Mouse (Mus musculus) embryonic fibroblast, embryonic 13.5 days (primary cell): ENCODE data around the gene Gp9. TPM values are rescaled to one million over a fixed set of nuclear protein-coding genes. Genes with fewer than 3 reads are reported as not detected.

Source experiments
- H3K27ac ChIP-seq: 2 replicates; pipeline ENCODE4 v1.5.1; 2012; ENCODE audit warnings: low read length, control low read depth, inconsistent platforms; ENCODE audit not compliant: insufficient read depth
- H3K4me1 ChIP-seq: 2 replicates; pipeline ENCODE4 v1.6.1; 2011; ENCODE audit warnings: low read length; ENCODE audit not compliant: control insufficient read depth, insufficient read depth
- H3K4me3 ChIP-seq: 2 replicates; pipeline ENCODE4 v1.5.1; 2011; ENCODE audit warnings: mild to moderate bottlenecking, control low read depth, low read length; ENCODE audit not compliant: insufficient read depth
- CTCF ChIP-seq: IDR thresholded peaks from 2 replicates; pipeline ENCODE4 v1.5.1; 2011; ENCODE audit warnings: mild to moderate bottlenecking, control low read depth, low read length, moderate library complexity, borderline replicate concordance; ENCODE audit not compliant: insufficient read depth
- POLR2A ChIP-seq: IDR thresholded peaks from 2 replicates; pipeline ENCODE4 v1.6.1; 2011; ENCODE audit warnings: low read depth, mild to moderate bottlenecking, control low read depth, low read length, moderate library complexity
- polyA plus RNA-seq: library from polyadenylated mRNA; stranded (reverse); fragments of >200 nt; gene quantifications from 2 replicates; pipeline ENCODE4 v1.2.4, GENCODE M21; 2011; ENCODE audit warnings: low read depth; ENCODE audit not compliant: missing spikeins, insufficient read length

The Gp9 gene
- polyA plus RNA-seq, 1 experiment = not detected

- Histone ChIP-seq H3K4me1 (no peaks in the 10 kb centered on the region), H3K27ac (no peak overlapping the region), H3K4me3 (no peak overlapping the region)
- TF ChIP-seq POLR2A = no peak
- TF ChIP-seq CTCF = no peak
These were observed 17.7 kb downstream of the Gp9 start for GRCm38 (mm10) chr6:87795385-87796150.

- H3K27ac ChIP-seq = no peak overlapping the region
- H3K4me3 ChIP-seq = no peak overlapping the region
- TF ChIP-seq POLR2A (no peak), CTCF (no peak)
- H3K4me1 ChIP-seq = no peaks in the 10 kb centered on the region
These were observed 18.5 kb downstream of the Gp9 start for GRCm38 (mm10) chr6:87796251-87796880.

DNA sequence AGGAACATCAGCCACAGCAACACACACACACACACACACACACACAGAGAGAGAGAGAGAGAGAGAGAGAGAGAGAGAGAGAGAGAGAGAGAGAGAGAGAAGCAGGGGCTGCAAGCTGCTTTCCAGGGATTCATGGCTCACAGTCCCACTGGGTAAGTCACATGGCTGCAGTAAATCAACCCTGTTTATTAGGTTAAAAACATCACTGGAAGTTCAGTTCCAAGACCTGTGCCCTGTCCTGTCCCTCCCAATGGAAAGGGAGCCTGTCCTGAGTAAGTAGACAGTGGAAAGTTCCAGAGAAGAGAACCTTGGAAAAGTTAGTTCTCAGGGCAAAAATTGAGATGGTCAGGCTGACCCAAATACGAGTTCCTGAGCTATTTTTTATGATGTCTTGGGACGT is 19.4 kb downstream of the Gp9 start:
- Histone ChIP-seq H3K4me3 (no peak overlapping the region), H3K4me1 (no peaks in the 10 kb centered on the region), H3K27ac (no peak overlapping the region)
- no peak for TF ChIP-seq POLR2A
- TF ChIP-seq CTCF = no peak

GRCm38 (mm10) chr6:87799576-87799975 is 21.7 kb downstream of the Gp9 start:
- TF ChIP-seq CTCF = no peak
- TF ChIP-seq POLR2A = no peak
- Histone ChIP-seq H3K4me1 (no peaks in the 10 kb centered on the region), H3K4me3 (no peak overlapping the region)

GRCm38 (mm10) chr6:87802462-87802861 is 24.6 kb downstream of the Gp9 start:
- Histone ChIP-seq H3K27ac (no peak overlapping the region), H3K4me1 (no peaks in the 10 kb centered on the region), H3K4me3 (no peak overlapping the region)
- TF ChIP-seq CTCF = no peak

More at GRCm38 (mm10) chr6:87799576-87799975, 21.7 kb downstream of the Gp9 start:
- H3K27ac ChIP-seq = no peak overlapping the region

DNA sequence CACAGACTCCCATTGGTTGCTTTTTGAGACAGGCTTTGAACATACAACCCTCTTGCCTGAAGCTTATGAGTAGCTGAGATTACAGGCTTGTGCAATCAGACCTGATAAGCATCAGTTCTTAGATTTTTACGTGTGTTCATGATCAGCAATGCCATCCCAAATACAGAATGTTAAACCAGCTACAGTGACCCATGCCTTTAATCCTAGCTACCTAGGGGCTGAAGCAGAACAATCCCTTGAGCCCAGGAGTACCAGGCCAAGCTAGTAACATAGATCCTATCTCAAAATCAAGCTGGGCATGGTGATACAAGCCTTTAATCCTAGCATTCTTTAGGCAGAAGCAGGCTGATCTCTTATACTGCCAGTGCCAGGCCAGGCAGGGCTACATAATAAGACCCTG is 26.2 kb downstream of the Gp9 start:
- Histone ChIP-seq H3K4me3 (no peak overlapping the region), H3K27ac (no peak overlapping the region), H3K4me1 (no peaks in the 10 kb centered on the region)
- TF ChIP-seq POLR2A (no peak), CTCF (no peak)

GRCm38 (mm10) chr6:87804886-87805285 is 27.0 kb downstream of the Gp9 start:
- no peak overlapping the region for H3K27ac ChIP-seq
- TF ChIP-seq CTCF = no peak
- TF ChIP-seq POLR2A = no peak
- H3K4me1 ChIP-seq = 0 out of 2 replicates have a peak, but pooled peaks cover 3% of the 10 kb centered on the region
- no peak overlapping the region for H3K4me3 ChIP-seq

GRCm38 (mm10) chr6:87805448-87805847 is 27.6 kb downstream of the Gp9 start:
- Histone ChIP-seq H3K4me3 (no peak overlapping the region), H3K27ac (no peak overlapping the region), H3K4me1 (0 out of 2 replicates have a peak, but pooled peaks cover 4% of the 10 kb centered on the region)
- TF ChIP-seq POLR2A = no peak
- TF ChIP-seq CTCF = no peak

GRCm38 (mm10) chr6:87806028-87806427 is 28.2 kb downstream of the Gp9 start:
- H3K4me3 ChIP-seq = no peak overlapping the region
- no peak for TF ChIP-seq POLR2A
- TF ChIP-seq CTCF = no peak

GRCm38 (mm10) chr6:87806857-87807256 is 29.0 kb downstream of the Gp9 start:
- H3K4me3 ChIP-seq = no peak overlapping the region
- TF ChIP-seq CTCF (no peak), POLR2A (no peak)
- 0 out of 2 replicates have a peak, but pooled peaks cover 4% of the 10 kb centered on the region for H3K4me1 ChIP-seq
- H3K27ac ChIP-seq = no peak overlapping the region

More at GRCm38 (mm10) chr6:87806028-87806427, 28.2 kb downstream of the Gp9 start:
- H3K4me1 ChIP-seq = 0 out of 2 replicates have a peak, but pooled peaks cover 4% of the 10 kb centered on the region
- no peak overlapping the region for H3K27ac ChIP-seq
